Mouse (Mus musculus) limb, embryonic 11.5 days (tissue): Measurements from ENCODE around the gene Plin3. TPM values are rescaled to one million over a fixed set of nuclear protein-coding genes. Genes with fewer than 3 reads are reported as not detected.

Experiments
- ATAC-seq: fragments of 200-750 bp; cut with Nextera tagmentation; 2 replicates; pipeline ENCODE4 v1.8.0; 2017; ENCODE audit warnings: low read depth; ENCODE audit not compliant: insufficient number of reproducible peaks, low FRiP score, low TSS enrichment
- DNase-seq: peaks from one replicate; pipeline ENCODE4 v3.0.0-alpha.2; 2015; ENCODE audit warnings: low spot score
- H3K27ac ChIP-seq: fragments of 300-500 bp; sonication (generic); replicated peaks from 2 replicates; pipeline ENCODE4 v1.5.1; 2014; ENCODE audit warnings: low read depth, mild to moderate bottlenecking, low read length
- H3K27me3 ChIP-seq: fragments of 300-500 bp; sonication (generic); 2 replicates; pipeline ENCODE4 v1.6.1; 2014; ENCODE audit warnings: mild to moderate bottlenecking, low read length, mixed read lengths; ENCODE audit not compliant: control insufficient read depth, insufficient read depth
- H3K36me3 ChIP-seq: fragments of 300-500 bp; sonication (generic); 2 replicates; pipeline ENCODE4 v1.6.1; 2014; ENCODE audit warnings: mild to moderate bottlenecking, low read length, moderate library complexity, mixed read lengths; ENCODE audit not compliant: control insufficient read depth, insufficient read depth
- H3K4me1 ChIP-seq: fragments of 300-500 bp; sonication (generic); 2 replicates; pipeline ENCODE4 v1.6.1; 2014; ENCODE audit warnings: low read length, mixed read lengths; ENCODE audit not compliant: control insufficient read depth, insufficient read depth
- H3K4me2 ChIP-seq: fragments of 300-500 bp; sonication (generic); 2 replicates; pipeline ENCODE4 v1.6.1; 2014; ENCODE audit warnings: low read depth, mild to moderate bottlenecking, moderate library complexity; ENCODE audit not compliant: severe bottlenecking
- H3K4me3 ChIP-seq: fragments of 300-500 bp; sonication (generic); 2 replicates; pipeline ENCODE4 v1.5.1; 2014; ENCODE audit warnings: low read depth, low read length
- H3K9ac ChIP-seq: fragments of 300-500 bp; sonication (generic); 2 replicates; pipeline ENCODE4 v1.6.1; 2014; ENCODE audit warnings: mild to moderate bottlenecking, low read length
- H3K9me3 ChIP-seq: fragments of 300-500 bp; sonication (generic); 2 replicates; pipeline ENCODE4 v1.6.1; 2016; ENCODE audit warnings: low read length; ENCODE audit not compliant: control insufficient read depth
- WGBS: fragments of 180-500 bp; shearing (Covaris S2); extraction: QIAGEN DNeasy Blood & Tissue Kit; methylation state at CpG from one replicate; pipeline ENCODE4 v1.1.7; 2014; 5-methylcytosine and 5-hydroxymethylcytosine counted together
- microRNA counts: library from miRNA; unstranded; fragments of <30 nt; microRNA quantifications from one replicate; lab custom pipeline; 2016
- microRNA-seq: library from miRNA; unstranded; fragments of <30 nt; microRNA quantifications from one replicate; pipeline ENCODE4, GENCODE M21; 2016
- polyA plus RNA-seq: library from polyadenylated mRNA; unstranded; fragments of >200 nt; fragmentation: Nextera tagmentation; extraction: Ambion mirVana; gene quantifications from 2 replicates; pipeline ENCODE4 v1.2.1, GENCODE M21; 2014

The Plin3 gene
- polyA plus RNA-seq, 1 experiment from 2014 or later, result 66.0 TPM

DNA sequence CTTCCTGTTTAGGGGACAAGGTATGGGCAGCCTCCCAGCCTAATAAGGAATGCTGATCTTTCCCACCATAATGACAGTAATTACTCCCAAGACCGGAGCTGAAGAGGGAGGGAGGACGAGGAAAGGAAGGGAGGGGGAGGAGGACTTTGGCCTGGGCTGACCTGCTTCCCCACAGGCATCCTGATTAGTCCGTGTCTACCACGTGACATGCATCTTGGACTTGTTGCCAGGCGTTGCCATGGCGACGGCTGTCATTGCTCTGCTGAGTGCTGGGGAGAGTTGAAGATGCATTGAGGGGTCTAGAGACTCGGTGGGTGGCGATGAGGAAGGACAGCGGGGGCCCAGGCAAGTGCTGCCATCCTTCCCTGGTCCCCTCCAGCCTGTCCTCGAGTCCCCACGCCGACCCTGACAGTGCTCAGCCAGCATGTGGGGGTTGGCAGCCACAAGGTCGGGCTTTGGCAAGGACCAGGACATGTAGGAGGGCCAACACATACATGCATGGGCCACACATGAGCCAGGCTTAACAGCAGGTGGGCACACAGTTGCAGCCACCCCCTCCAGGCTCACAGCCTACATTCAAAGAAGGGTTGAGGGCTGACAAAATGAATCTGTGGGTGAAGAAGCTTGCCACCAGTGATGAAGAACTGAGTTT, 58.7 kb downstream of the Plin3 start:
- Histone ChIP-seq H3K27me3 (no peaks in the 10 kb centered on the region), H3K4me2 (no peak overlapping the region; the same call in 1 of the 2 replicates), H3K27ac (no peak overlapping the region), H3K4me1 (peaks cover 3% of the 10 kb centered on the region), H3K9me3 (no peaks in the 10 kb centered on the region), H3K36me3 (no peaks in the 10 kb centered on the region), H3K9ac (no peak overlapping the region), H3K4me3 (no peak overlapping the region)
- 6% methylated on average over 14 of the region's 14 CpGs for WGBS
- ATAC-seq (no peak), DNase-seq (peak; percentile 74)

DNA sequence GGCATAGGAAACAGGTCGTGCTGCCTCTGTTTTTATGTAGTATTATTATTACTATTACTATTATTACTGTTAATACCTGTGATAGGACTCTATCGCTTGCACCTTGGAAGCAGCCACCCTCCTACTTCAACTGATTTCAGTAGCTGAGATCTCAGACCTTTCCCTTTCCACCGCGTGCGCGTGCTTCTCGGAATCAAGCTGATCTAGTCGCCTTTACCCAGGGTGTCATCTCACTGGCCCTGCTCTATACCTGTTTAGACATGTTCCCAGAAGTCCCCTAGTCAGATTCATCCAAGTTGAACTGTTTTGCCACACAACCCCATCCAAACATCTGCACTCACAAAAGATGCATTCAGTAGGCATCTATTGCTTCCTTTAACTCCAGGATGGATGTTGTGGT, 59.3 kb downstream of the Plin3 start:
- WGBS, result 50% methylated on average over 8 of the region's 8 CpGs
- ATAC-seq (no peak), DNase-seq (no peak)
- Histone ChIP-seq H3K4me1 (peaks cover 3% of the 10 kb centered on the region), H3K4me3 (no peak overlapping the region), H3K27ac (no peak overlapping the region), H3K36me3 (no peaks in the 10 kb centered on the region), H3K9me3 (no peaks in the 10 kb centered on the region), H3K9ac (no peak overlapping the region), H3K4me2 (no peak overlapping the region), H3K27me3 (no peaks in the 10 kb centered on the region)

DNA sequence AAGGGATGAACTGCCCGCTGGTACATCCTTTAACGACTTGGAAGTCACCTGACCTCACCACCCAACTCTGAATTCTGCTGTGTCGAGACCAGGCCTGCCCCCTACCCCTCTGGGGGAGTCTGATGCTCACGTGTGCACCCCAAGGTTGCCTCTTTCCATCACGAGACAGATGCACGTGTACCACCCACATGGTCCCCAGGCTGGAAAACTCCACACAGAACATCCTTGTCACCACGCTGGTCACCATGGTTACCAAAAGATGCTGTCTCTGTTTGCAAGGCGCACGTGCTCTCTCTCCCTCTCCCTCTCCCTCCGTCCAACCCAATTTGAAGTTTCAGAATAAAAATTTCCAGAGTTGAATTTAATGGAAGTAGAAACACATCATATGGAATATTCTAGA, 62.7 kb downstream of the Plin3 start:
- peaks cover 3% of the 10 kb centered on the region for H3K4me1 ChIP-seq
- H3K4me2 ChIP-seq, result no peak overlapping the region
- H3K9ac ChIP-seq, result no peak overlapping the region
- no peak overlapping the region for H3K27ac ChIP-seq
- H3K27me3 ChIP-seq, result no peaks in the 10 kb centered on the region
- no peaks in the 10 kb centered on the region for H3K9me3 ChIP-seq
- DNase-seq (no peak), ATAC-seq (no peak)
- WGBS, result 71% methylated on average over 10 of the region's 10 CpGs
- no peak overlapping the region for H3K4me3 ChIP-seq
- H3K36me3 ChIP-seq, result no peaks in the 10 kb centered on the region

MicroRNA genes within 50 kb of the gene (microRNA counts, 519-probe panel; counts per million panel counts)
- microRNA mmu-miR-7b (lab: Ali Mortazavi, UCI), result 2,553 counts per million, percentile 24 among the panel's probes with 10 or more counts

Small RNA genes lying within 50 kb of the gene (microRNA-seq; reads per million reads assigned to microRNA genes)
- 6.1 reads per million, percentile 13 among the genes with 10 or more reads in this experiment for gene Mir7b

Other genes starting within 250 kb of the Plin3 start
- 38.5 and 39.1 TPM in 2 replicates for gene Ubxn6, start 217.8 kb downstream of the Plin3 start, polyA plus RNA-seq
- 144 and 151 TPM in 2 replicates for gene Hdgfl2, start 213.2 kb downstream of the Plin3 start, polyA plus RNA-seq
- 0.09 TPM in 1 of 2 replicates, not detected in the other for gene Plin4, start 183.1 kb downstream of the Plin3 start, polyA plus RNA-seq
- 0.16 and 0.43 TPM in 2 replicates for gene Plin5, start 175.3 kb downstream of the Plin3 start, polyA plus RNA-seq
- 0.28 TPM in 1 of 2 replicates, not detected in the other for gene Lrg1, start 170.9 kb downstream of the Plin3 start, polyA plus RNA-seq
- 0.60 and 0.88 TPM in 2 replicates for gene Sema6b, start 152.5 kb downstream of the Plin3 start, polyA plus RNA-seq
- gene Tnfaip8l1, start 130.4 kb downstream of the Plin3 start, polyA plus RNA-seq, result 8.2 and 9.2 TPM in 2 replicates
- gene Mydgf, start 109.0 kb downstream of the Plin3 start, polyA plus RNA-seq, result 65.6 and 65.9 TPM in 2 replicates
- gene Dpp9, start 74.0 kb downstream of the Plin3 start, polyA plus RNA-seq, result 34.3 and 37.0 TPM in 2 replicates
- gene Fem1a, start 36.1 kb downstream of the Plin3 start, polyA plus RNA-seq, result 12.5 and 12.8 TPM in 2 replicates
- 3.2 and 3.8 TPM in 2 replicates for gene Ticam1, start 16.1 kb downstream of the Plin3 start, polyA plus RNA-seq
- gene Arrdc5, start 7.4 kb upstream of the Plin3 start, polyA plus RNA-seq, result not detected in 2 replicates
- 153 and 167 TPM in 2 replicates for gene Uhrf1, start 10.4 kb upstream of the Plin3 start, polyA plus RNA-seq
- gene Kdm4b, start 33.2 kb upstream of the Plin3 start, polyA plus RNA-seq, result 33.2 and 34.4 TPM in 2 replicates
- gene Ptprs, start 183.6 kb upstream of the Plin3 start, polyA plus RNA-seq, result 82.5 and 86.2 TPM in 2 replicates
- not detected in 2 replicates for gene Znrf4, start 219.6 kb upstream of the Plin3 start, polyA plus RNA-seq